Mouse (Mus musculus): Measurements from ENCODE around the gene Eif3i.

DNA sequence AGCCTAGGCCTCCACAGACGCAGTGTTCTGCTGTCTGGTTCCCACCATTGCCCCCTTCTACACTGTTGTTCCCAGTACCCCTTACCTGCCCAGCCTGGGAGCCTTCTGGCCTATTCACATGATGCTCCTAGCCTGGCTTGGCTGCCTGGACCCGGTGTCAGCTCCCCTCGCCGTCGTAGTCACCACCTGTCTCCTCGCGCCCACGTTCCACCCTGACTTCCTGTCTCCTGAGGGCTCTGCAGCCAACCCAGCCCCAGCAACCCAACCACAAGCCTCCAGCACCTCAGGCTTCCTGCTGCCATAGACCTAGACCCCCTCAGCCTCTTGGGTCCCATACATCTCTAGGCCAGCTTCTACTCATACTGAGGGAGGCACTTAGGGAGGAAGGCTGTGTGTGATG lies 27.0 kb downstream of the Eif3i start, which contains the start of gene Lck:
- peak; percentile 85; the same call in 1 of the 2 replicates for TF ChIP-seq POLR2A (IDR thresholded peaks at IDR 0.05; ENCODE audit: control insufficient read depth, extremely low read depth, insufficient read depth, low read length, poor library complexity)
- no peak for TF ChIP-seq CTCF (IDR thresholded peaks at IDR 0.05; ENCODE audit: borderline replicate concordance, control insufficient read depth, extremely low read depth, insufficient read depth, low read length, poor library complexity)

Data from thymus, adult 2 months (tissue).